Mouse (Mus musculus) induced T-regulatory cell, adult 2 months (primary cell): ENCODE data around the gene Pcnp.
"Not testable (repeated sequence)": the region's sequence is repeated elsewhere in the genome, so short reads cannot be mapped to it uniquely, and the experiment has no call there.

Source experiments
- DNase-seq: peaks from one replicate; pipeline ENCODE4 v3.0.0-alpha.2; 2012; ENCODE audit warnings: low read depth

The Pcnp gene

DNA sequence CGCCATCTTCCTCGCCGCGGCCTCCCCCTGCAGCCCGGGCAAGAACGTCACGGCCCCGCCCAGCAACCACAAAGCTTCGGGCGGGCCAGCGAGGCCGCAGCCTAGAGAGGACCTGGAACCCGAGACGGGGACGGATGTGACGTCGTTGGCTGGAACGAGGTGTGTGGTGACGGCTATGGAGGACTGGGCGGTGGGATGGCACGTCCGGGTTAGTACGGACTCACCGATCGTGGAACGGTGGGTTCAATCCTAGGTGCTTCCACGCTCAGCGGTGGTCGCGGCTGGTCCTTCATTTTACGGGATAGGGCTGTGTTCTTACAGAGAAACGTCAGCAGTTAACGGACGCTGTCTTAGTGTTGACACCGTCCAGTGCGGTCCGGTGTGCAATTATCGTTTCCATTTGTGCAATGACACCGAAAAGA is at the start of gene Pcnp:
TSS of gene Pcnp (minus strand) at position 79 of the 422 bp plus-strand sequence.
- DNase-seq = peak; percentile 98

DNA sequence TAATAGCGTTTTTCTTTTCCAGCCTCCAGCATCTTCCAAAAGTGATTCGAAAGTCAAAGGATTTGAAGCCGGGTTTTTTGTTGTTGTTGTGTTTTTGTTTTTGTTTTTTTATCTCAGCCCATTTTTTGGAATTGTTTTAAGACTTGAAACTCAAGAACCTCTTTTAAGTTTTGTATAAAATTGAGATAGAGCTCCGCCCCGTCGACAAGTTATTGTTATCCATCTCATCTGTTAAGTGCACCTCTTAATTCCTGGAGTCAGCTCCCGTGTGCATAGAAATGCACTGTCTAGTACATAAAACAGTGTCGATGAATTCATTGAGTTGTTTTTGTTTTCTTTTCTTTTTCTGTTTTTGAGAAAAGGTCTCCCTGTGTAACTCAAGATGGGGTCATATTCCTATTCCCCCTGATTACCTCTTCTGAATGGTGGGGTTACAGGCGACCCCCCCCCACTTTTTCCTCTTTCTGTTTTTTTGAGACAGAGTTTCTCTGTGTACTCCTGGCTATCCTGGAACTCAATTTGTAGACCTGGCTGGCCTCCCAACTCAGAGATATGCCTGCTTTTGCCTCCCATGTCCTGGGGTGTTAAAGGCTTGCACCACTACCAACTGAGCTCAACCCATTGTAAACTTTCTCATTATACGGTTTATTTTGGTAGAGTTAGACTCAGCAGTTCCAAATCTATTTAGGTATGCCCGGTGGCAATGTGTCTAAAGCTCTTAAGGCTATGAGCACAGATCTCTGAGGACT is 46.8 kb upstream of the Pcnp start:
- peak; percentile 20 for DNase-seq

DNA sequence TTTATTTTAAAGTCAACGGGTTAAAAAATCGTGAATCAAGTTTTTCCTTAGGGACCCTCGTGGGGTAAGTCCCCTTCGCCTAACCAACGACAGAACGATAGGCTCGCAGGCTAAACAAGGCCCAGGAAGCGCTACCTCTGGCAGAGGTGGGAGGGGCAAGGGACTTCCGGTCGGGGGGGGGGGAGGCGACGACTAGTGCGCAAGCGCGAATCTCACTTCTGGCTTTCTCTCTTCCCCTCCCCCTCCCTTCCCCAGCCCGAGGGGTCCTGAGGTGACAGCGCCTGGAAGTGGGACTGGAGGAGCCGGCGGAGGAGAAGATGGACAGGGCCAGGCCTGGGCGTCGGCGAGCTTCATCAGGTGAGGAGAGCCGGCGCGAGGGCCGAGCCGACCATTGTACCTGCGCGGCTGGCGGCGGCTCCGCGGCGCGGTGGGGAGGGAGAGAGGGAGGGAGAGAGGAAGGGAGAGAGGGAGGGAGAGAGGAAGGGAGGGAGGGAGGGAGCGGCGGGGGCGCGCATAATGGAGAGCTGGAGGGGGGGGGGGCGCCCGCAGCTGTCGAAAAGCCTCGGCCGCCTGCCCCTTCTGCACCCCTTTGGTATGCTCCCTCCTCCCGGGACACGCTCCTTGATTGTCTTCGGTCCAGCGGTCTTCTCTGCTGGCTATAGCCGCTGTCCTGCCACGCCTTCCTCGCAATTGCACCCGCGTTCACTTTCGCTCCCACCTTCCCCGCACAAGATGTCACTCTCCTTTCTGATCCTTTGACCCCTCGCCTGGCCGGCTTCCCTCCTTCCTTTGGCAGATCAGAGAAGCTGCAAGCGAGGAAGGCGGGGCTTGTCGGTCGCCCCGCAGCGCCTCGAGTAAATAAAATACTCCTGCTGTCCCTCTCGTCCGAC is 45.9 kb upstream of the Pcnp start:
- peak; percentile 93 for DNase-seq

DNA sequence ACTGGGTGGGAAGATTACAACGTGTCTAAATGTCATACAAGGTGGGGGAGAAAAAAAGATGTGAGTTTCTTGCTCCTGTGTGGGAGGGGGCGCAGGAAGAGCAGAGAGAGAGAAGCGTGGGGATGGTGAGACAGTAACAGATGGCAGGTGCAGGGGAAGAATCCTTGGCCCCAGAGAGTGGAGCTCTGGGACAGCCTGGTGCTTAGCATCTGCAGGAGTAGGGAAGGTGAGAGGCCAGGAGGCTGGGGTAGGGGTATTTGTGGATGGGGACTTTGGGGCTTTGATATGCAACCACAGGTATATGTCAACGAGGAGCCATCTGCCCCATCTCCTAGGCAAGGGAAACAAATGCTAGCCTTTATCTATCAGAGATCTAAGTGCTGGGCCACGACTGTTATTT is 45.0 kb upstream of the Pcnp start:
- DNase-seq = no peak

DNA sequence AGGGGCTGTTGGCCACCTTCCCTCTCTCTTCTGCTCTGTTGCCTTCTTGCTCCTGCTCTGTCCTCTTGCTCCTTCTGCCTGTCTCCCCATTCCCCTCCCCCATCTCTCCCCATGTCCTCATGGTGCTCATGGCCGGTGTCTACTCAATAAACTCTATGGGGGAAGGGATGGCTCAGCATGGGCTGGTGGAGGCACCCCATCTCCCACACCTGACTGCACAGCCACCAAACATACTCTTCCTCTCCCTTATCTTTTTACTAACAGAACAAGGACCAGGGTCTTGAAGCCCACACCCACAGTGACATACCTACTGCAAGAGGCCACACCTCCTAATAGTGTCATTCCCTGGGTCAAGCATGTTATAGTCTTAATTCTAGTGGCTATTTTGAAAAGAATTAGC is 44.6 kb upstream of the Pcnp start:
- DNase-seq = no peak

DNA sequence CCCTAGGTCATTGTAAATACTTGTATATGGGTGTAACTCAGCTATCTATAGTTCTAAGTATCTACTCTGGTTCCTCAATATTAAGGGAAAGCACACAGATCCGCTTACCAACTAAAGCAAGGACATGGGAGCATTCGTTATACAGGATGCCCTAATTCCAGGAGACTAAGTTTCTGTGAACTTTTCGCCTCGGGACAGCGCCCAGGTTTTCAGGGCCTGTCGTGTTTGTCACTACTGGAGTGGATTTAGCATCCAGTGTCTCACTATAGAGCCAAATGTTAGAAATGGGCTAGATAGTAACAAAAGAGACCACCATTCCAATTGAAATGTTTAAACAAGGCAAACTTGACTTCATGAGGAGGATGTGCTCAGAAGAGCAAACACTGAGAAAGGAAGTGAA is 43.6 kb upstream of the Pcnp start:
- not testable (repeated sequence) for DNase-seq

DNA sequence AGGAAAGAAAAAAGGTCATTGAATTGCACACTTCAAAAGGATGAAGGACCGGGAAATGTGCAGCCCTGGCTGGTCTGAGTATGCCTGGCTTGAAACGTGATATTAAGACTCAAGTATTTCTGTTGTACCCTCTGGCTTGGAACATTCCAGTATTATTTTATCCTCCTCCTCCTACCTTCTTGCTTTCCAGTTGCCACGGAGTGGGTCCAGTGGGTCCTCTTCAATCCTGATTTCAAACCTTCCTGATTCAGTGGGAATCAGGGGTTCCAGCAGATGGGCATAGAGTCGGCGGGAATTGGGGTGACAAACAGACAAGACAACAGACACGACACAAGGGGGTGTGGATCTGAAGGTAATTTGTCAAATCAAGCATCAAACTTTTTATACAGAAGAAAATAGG is 43.0 kb upstream of the Pcnp start:
- DNase-seq = no peak

DNA sequence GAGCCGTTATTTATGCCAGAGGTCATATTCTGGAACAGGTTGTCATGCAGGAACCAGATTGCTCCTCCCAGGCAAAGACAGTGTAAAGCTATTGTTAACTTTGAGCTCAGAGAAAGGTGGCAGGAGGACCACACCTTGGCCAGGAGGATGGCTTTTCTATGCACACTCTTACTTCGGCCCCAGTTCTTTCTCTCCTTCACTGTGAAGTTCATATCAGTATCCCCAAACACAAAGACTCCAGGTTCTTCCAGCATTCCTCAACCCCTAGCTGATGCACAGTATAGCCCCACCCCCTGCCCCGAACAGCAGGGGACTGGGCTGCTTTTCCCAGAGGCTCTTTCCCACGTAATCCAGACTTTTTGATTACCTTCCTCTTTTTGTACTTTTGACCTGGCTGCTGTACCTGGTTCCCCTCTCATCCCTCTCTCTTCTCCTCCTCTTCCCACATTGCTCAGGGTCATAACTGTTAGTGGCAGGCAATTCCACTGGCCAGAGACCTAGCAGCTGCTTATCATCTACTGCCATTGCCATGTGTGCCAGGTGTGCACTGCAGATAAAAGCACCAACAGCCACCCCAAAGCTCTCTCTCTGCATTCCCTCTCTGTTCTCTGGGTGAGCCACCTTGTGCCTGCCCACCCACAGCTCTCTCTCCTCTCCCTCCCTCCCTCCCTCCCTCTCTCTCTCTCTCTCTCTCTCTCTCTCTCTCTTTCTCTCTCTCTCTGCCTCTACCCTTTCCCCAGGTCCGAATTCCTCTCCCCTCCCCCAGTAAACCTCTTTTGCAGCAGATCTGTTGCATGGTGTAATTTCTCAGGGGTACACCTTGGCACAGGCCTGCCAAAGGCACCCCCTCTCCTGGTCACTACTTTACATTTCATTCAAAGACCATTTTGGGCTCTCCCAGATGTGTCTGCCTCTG is 42.0 kb upstream of the Pcnp start:
- DNase-seq = no peak

DNA sequence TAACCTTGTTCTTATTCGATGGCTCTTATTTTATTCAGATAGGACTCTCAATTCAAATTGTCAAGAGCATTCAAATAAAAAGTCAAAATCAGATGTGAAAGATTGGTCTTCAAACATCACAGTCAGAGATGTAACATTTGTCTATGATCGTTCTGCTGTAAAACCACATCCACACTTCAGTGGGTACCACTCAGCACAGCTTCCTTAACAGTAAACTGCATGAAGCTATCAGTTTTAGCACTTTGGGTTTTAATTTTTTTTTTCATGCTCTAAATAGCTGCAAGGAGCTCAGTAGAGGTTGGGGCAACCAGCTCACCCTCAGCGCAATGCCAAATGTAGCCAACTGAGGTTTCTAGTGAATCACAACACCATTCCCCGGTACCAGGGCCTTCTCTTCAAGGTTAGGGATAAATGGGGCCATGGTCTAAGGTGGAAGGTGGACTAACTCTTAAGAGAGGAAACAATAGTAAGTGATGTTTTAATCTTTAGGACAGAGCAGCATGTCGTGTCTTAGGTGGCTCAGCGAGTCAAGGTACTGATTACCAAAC is 39.1 kb upstream of the Pcnp start:
- no peak for DNase-seq

DNA sequence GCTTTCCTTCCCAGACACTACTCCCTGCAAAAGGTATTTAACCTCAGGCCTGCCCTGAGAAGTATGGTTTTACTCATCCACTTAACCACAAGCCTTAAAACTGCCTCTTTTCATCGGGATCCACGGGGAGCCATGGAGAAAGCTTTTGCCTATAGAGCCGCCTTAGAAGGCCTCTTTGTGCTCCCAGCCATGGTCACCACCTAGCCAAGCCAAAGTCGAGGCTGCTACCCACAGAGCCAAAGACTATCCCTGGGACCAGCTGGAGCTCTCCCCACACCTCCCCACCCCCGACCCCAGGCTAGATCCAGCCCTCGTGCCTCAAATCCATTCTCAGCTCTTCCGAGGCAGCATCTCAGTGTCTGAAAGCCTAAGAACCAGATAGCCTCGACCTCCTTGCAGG is 36.6 kb upstream of the Pcnp start:
- DNase-seq = no peak

DNA sequence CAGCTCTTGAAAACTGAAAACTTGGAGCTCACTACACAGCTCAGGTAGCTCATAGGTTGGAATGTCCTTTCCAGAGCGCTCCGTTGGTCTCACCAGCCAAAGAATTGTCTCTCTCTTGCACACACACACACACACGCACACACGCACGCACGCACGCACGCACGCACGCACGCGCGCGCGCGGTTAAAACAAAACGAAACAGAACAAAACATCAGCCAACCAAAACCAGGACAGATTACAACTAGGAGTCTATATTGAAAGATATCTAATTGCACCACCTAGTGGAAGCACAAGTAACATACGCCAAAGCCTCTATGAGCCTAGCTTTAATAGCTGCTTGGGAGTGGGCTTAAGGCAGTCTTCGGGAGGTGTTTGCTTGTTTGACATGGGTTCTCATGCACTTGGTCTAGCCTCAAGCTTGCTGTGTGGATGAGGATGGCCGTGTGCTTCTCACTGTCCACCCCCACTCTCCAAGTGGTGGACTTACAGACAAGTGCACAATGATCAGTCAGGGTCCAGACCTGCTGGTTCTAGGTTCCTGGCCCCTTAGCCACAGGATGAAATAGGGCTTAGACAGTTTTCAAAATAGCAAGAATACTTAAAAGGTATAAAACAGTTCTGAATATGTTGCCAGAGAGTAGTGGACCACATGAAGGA is 34.9 kb upstream of the Pcnp start:
- DNase-seq = peak; percentile 90

DNA sequence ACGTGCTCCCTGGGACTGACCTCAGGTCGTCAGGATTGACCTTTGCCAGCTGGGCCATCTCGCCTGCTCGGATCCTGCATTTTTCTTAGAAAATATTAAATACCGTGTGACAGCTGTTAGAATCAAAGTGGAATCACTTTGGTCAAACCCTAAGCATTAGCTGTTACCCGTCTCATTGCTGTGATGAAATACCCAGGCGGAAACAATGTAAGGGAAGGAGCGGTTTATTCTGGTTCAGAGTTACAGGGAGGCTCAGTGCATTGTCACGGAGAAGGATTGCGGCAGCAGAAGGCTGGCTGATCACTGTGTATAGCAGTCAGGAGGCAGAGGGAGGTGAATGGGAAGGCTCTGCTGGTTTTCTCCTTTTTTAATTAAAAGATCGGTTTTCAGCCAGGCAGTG is 33.4 kb upstream of the Pcnp start:
- no peak for DNase-seq

DNA sequence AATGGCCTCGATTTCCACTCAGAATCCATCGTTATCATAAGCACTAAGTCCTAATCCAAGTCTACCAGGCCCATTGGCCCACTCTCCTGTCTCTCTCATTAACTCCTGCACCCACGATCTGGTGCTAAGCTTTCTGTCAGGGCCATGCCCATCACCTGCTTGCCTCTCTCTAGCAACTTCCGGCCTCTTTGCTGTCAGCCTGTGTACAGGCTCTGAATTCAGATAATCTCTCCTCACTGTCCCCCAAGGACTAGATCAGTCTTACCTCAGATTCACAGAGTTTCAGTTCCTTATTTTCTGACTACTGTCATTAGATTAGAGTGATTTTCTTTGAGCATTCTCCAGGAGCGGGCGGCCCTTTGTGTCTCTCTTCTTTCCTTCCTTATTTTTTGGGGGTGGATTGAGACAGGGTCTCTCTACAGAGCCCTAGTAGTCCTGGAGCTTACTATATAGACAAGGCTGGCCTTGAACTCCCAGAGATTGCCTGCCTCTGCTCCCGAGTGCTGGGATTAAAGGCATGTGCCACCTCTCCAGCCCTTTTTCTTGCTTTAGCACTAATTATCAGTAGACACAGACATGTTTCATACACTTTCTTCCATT is 32.6 kb upstream of the Pcnp start:
- no peak for DNase-seq

DNA sequence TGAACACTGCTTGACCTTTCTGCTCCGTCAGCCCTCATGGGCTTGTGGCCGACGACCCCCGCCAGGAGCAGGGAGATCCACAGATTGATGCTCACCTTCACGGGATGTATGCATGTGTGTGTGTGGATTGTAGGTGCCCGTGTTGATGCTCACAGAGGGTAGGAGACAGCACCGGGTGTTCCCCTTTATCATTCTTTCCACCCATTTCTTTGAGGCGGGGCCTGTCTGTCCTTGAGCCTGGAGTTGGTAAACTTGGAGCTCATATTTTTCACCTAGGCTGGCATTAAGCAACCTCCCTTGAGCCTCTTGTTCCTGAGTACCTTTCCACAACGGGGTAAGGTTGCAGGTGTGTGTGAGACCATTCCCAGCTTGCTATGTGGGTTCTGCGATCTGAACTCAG is 28.6 kb upstream of the Pcnp start:
- no peak for DNase-seq

DNA sequence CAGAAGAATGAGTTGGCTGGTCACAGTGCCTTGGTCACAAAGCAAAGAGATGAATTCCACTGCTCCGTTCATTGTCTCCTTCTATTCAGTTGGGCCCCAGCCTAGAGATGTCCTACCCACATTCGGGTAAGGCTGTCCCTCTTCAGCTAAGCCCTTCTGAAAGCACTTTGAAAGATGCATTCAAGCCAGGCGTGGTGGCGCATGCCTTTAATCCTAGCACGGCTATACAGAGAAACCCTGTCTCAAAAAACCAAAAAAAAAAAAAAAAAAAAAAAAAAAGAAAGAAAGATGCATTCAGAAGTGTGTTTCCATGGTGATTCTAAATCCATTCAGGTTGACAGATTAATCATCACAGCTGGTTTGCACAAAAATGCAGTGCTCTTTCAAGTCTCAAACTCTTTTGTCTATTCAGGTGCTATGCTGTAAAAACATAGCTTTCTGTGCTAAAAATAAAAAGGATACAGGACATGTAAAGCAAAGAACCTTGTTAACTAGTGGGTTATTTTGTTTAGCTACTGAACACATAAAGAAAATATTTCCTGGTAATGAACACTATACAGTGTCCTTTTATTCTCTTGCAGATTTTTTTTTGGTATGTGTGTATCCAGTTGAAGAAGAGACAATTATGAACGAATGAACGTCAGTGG is 27.5 kb upstream of the Pcnp start:
- no peak for DNase-seq

DNA sequence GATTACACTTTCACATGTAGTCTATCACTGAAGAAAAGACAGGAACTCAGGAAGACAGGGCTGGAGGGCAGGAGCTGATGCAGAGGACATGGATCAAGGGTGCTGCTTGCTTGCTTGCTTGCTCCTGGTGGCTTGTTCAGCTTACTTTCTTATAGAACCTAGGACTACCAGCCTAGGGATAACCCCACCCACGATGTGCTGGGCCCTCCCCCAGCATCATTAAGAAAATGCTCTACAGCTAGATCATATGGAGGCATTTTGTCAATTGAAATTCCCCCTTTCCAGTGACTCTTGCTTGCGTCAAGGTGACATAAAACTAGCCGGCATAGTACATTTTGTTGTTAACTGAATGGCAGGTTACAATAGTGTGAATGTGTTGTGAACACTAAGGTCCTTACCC is 26.4 kb upstream of the Pcnp start:
- no peak for DNase-seq

DNA sequence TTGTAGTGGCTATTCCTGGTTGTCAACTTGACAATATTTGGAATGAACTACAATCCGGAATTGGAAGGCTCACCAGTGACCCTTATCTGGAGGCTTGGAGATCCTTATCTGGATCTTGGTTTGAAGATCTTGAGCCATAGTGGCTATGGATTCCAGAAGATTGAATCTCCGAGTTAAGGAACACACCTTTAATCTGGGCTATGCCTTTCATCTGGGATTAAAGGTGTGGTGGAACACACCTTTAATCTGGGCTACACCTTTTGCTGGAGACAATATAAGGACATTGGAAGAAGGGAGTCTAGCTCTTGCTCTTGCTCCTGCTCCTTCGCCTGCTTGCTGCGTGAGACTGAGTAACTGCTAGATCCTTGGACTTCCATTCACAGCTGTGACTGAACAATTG is 18.5 kb upstream of the Pcnp start, which contains the start of gene Senp7:
TSS of gene Senp7 (plus strand) at position 301 of the 400 bp plus-strand sequence.
- DNase-seq = not testable (repeated sequence)

DNA sequence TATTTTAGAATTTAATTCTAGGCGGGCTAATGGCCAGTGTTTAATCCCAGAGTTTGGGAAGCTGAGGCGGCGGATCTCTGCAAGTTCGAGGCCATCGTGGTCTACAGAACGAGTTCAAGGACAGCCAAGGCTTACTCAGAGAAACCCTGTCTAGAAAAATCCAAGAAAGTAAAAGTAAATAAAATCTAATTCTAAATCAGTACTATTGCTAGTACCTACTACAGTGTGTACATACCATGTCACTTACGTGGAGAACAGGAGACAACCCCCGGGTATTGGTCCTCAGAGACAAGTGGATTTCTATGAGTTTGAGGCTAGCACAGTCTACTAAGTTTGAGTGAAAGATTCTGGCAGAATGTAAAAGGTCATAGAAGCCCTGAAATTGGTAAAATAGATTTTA is 8.6 kb upstream of the Pcnp start:
- DNase-seq = no peak

DNA sequence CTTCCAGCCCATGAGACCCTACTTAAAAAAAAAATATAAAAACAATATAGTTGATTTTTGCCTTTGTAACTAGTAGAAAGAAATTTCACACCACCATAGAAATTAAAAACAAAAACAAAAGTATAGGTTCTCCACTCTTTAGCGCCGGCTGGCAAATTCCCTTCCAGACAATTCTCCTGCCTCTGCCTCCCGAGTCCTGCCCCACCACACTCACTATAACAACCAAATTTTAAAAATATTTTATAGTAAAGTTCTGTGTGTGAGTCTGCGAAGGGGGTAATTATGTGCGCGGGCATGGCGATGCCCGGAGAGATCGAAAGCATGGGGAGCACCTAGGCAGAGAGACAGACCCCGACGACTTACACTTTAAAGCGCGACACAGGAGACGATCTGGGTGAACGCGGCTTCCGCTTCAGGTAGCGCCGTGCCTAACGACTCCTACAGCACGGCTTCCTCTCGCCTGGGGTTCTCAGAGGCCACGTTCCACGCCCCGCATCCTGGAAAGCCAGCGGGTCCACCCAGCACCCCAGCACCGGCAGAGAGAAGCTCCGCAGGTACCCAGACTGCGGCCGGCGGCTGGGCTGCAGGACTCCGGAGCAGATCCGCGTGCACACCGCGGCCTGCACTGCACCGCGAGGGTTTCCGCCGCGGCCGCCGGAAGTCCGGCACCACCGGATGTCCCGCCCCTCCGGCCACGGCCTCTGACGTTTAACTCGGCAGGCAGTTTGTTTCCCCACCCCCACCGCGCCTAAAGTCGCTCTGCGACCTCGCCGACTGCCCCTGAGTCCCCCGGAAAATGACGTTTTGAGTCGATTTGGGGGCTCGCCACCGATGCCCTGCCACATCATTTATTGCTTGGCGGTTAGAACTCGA is 7.8 kb upstream of the Pcnp start, which contains the start of gene Trmt10c:
TSS of gene Trmt10c (minus strand) at position 682 of the 873 bp plus-strand sequence.
- peak; percentile 95 for DNase-seq
